Mouse (Mus musculus): ENCODE measurements around the gene Lrp6. TPM values are rescaled to one million over a fixed set of nuclear protein-coding genes. Genes with fewer than 3 reads are reported as not detected.

Gene Lrp6
- polyA plus RNA-seq, 1 experiment from 2014 or later = 26.4 TPM

- Histone ChIP-seq H3K27ac (replicated peaks in 1 of 2; ENCODE audit: control insufficient read depth in 1 of 2, insufficient read depth in 1 of 2, low read depth in 2 of 2, low read length in 2 of 2) (no peak overlapping the region), H3K4me2 (ENCODE audit: low read length) (no peak overlapping the region), H3K9me3 (ENCODE audit: control insufficient read depth, low read length) (no peaks in the 10 kb centered on the region), H3K36me3 (ENCODE audit: control insufficient read depth, insufficient read depth, low read length) (peaks cover 21% of the 10 kb centered on the region), H3K27me3 (ENCODE audit: control insufficient read depth, insufficient read depth, low read length) (0 out of 2 replicates have a peak, but pooled peaks cover 3% of the 10 kb centered on the region), H3K9ac (ENCODE audit: low read length) (no peak overlapping the region), H3K4me3 (ENCODE audit: control insufficient read depth in 1 of 2, insufficient read depth in 1 of 2, low read depth in 1 of 2, low read length in 2 of 2) (no peak overlapping the region), H3K4me1 (ENCODE audit: control insufficient read depth in 2 of 2, insufficient read depth in 2 of 2, low read length in 2 of 2) (peaks cover 0 to 11% of the 10 kb centered on the region in 2 experiments; a peak in 3 of 4 replicates)
- WGBS = 29% methylated on average over 5 of the region's 5 CpGs
- ATAC-seq (ENCODE audit: insufficient number of reproducible peaks, insufficient read depth, low FRiP score, low read depth) = no peak
Observed at GRCm38 (mm10) chr6:134442219-134442618, 124.5 kb downstream of the Lrp6 start.

GRCm38 (mm10) chr6:134441716-134442115 lies 125.0 kb downstream of the Lrp6 start:
- H3K27ac ChIP-seq (replicated peaks in 1 of 2; ENCODE audit: control insufficient read depth in 1 of 2, insufficient read depth in 1 of 2, low read depth in 2 of 2, low read length in 2 of 2) = no peak overlapping the region
- no peak overlapping the region for H3K4me3 ChIP-seq (ENCODE audit: control insufficient read depth in 1 of 2, insufficient read depth in 1 of 2, low read depth in 1 of 2, low read length in 2 of 2)
- H3K36me3 ChIP-seq (ENCODE audit: control insufficient read depth, insufficient read depth, low read length) = peaks cover 18% of the 10 kb centered on the region
- no peak overlapping the region for H3K9ac ChIP-seq (ENCODE audit: low read length)
- ATAC-seq (ENCODE audit: insufficient number of reproducible peaks, insufficient read depth, low FRiP score, low read depth) = no peak
- no peak overlapping the region for H3K4me2 ChIP-seq (ENCODE audit: low read length)
- 85% methylated on average over 3 of the region's 3 CpGs for whole genome bisulfite sequencing
- H3K4me1 ChIP-seq (ENCODE audit: control insufficient read depth in 2 of 2, insufficient read depth in 2 of 2, low read length in 2 of 2) = peaks cover 0 to 11% of the 10 kb centered on the region in 2 experiments; a peak in 3 of 4 replicates
- H3K9me3 ChIP-seq (ENCODE audit: control insufficient read depth, low read length) = no peaks in the 10 kb centered on the region
- H3K27me3 ChIP-seq (ENCODE audit: control insufficient read depth, insufficient read depth, low read length) = 0 out of 2 replicates have a peak, but pooled peaks cover 3% of the 10 kb centered on the region

GRCm38 (mm10) chr6:134440023-134440422 lies 126.7 kb downstream of the Lrp6 start:
- H3K4me1 ChIP-seq (ENCODE audit: control insufficient read depth in 2 of 2, insufficient read depth in 2 of 2, low read length in 2 of 2) = peaks cover 0 to 11% of the 10 kb centered on the region in 2 experiments; a peak in 3 of 4 replicates
- WGBS = 28% methylated on average over 10 of the region's 10 CpGs
- peak overlapping the region; percentile 70 for H3K4me2 ChIP-seq (ENCODE audit: low read length)
- no peak for ATAC-seq (ENCODE audit: insufficient number of reproducible peaks, insufficient read depth, low FRiP score, low read depth)
- 0 out of 2 replicates have a peak, but pooled peaks cover 3% of the 10 kb centered on the region for H3K27me3 ChIP-seq (ENCODE audit: control insufficient read depth, insufficient read depth, low read length)
- peaks cover 5% of the 10 kb centered on the region for H3K36me3 ChIP-seq (ENCODE audit: control insufficient read depth, insufficient read depth, low read length)
- H3K9me3 ChIP-seq (ENCODE audit: control insufficient read depth, low read length) = no peaks in the 10 kb centered on the region
- H3K9ac ChIP-seq (ENCODE audit: low read length) = peak overlapping the region; percentile 50; the same call in 1 of the 2 replicates
- peak overlapping the region; percentile 8 to 25 for H3K4me3 ChIP-seq (ENCODE audit: control insufficient read depth in 1 of 2, insufficient read depth in 1 of 2, low read depth in 1 of 2, low read length in 2 of 2)
- peak overlapping the region; percentile 29 to 38; a peak in 3 of 4 replicates for H3K27ac ChIP-seq (replicated peaks in 1 of 2; ENCODE audit: control insufficient read depth in 1 of 2, insufficient read depth in 1 of 2, low read depth in 2 of 2, low read length in 2 of 2)

GRCm38 (mm10) chr6:134439401-134440021 lies 127.3 kb downstream of the Lrp6 start:
- H3K4me2 ChIP-seq (ENCODE audit: low read length) = peak overlapping the region; percentile 70
- peak overlapping the region; percentile 8 to 25 for H3K4me3 ChIP-seq (ENCODE audit: control insufficient read depth in 1 of 2, insufficient read depth in 1 of 2, low read depth in 1 of 2, low read length in 2 of 2)
- peaks cover under 1% of the 10 kb centered on the region; the same call in 1 of the 2 replicates for H3K36me3 ChIP-seq (ENCODE audit: control insufficient read depth, insufficient read depth, low read length)
- 0 out of 2 replicates have a peak, but pooled peaks cover 3% of the 10 kb centered on the region for H3K27me3 ChIP-seq (ENCODE audit: control insufficient read depth, insufficient read depth, low read length)
- 0 out of 2 replicates have a peak, but pooled peaks have one; percentile 39 for ATAC-seq (ENCODE audit: insufficient number of reproducible peaks, insufficient read depth, low FRiP score, low read depth)
- peak overlapping the region; percentile 29 to 38; a peak in 3 of 4 replicates for H3K27ac ChIP-seq (replicated peaks in 1 of 2; ENCODE audit: control insufficient read depth in 1 of 2, insufficient read depth in 1 of 2, low read depth in 2 of 2, low read length in 2 of 2)
- H3K9me3 ChIP-seq (ENCODE audit: control insufficient read depth, low read length) = no peaks in the 10 kb centered on the region
- peak overlapping the region; percentile 50; the same call in 1 of the 2 replicates for H3K9ac ChIP-seq (ENCODE audit: low read length)
- WGBS = 20% methylated on average over 23 of the region's 23 CpGs
- peaks cover 0 to 11% of the 10 kb centered on the region in 2 experiments; a peak in 3 of 4 replicates for H3K4me1 ChIP-seq (ENCODE audit: control insufficient read depth in 2 of 2, insufficient read depth in 2 of 2, low read length in 2 of 2)

- no peak for ATAC-seq (ENCODE audit: insufficient number of reproducible peaks, insufficient read depth, low FRiP score, low read depth)
- WGBS = 61% methylated on average over 5 of the region's 5 CpGs
Observed at GRCm38 (mm10) chr6:134436955-134437354, 129.8 kb downstream of the Lrp6 start.

GRCm38 (mm10) chr6:134434866-134435390 lies 131.8 kb downstream of the Lrp6 start:
- H3K4me1 ChIP-seq (ENCODE audit: control insufficient read depth in 2 of 2, insufficient read depth in 2 of 2, low read length in 2 of 2) = peaks cover 2 to 8% of the 10 kb centered on the region in 2 experiments; a peak in 3 of 4 replicates
- 0 out of 2 replicates have a peak, but pooled peaks cover 3% of the 10 kb centered on the region for H3K27me3 ChIP-seq (ENCODE audit: control insufficient read depth, insufficient read depth, low read length)
- WGBS = 56% methylated on average over 9 of the region's 9 CpGs
- no peak for ATAC-seq (ENCODE audit: insufficient number of reproducible peaks, insufficient read depth, low FRiP score, low read depth)
- no peak overlapping the region for H3K4me3 ChIP-seq (ENCODE audit: control insufficient read depth in 1 of 2, insufficient read depth in 1 of 2, low read depth in 1 of 2, low read length in 2 of 2)
- H3K27ac ChIP-seq (replicated peaks in 1 of 2; ENCODE audit: control insufficient read depth in 1 of 2, insufficient read depth in 1 of 2, low read depth in 2 of 2, low read length in 2 of 2) = no peak overlapping the region
- H3K36me3 ChIP-seq (ENCODE audit: control insufficient read depth, insufficient read depth, low read length) = no peaks in the 10 kb centered on the region
- no peak overlapping the region for H3K9ac ChIP-seq (ENCODE audit: low read length)
- no peaks in the 10 kb centered on the region for H3K9me3 ChIP-seq (ENCODE audit: control insufficient read depth, low read length)
- no peak overlapping the region for H3K4me2 ChIP-seq (ENCODE audit: low read length)

More at GRCm38 (mm10) chr6:134436955-134437354, 129.8 kb downstream of the Lrp6 start:
- Histone ChIP-seq H3K9me3 (ENCODE audit: control insufficient read depth, low read length) (no peaks in the 10 kb centered on the region), H3K27ac (replicated peaks in 1 of 2; ENCODE audit: control insufficient read depth in 1 of 2, insufficient read depth in 1 of 2, low read depth in 2 of 2, low read length in 2 of 2) (no peak overlapping the region), H3K9ac (ENCODE audit: low read length) (no peak overlapping the region), H3K4me1 (ENCODE audit: control insufficient read depth in 2 of 2, insufficient read depth in 2 of 2, low read length in 2 of 2) (peaks cover 2 to 11% of the 10 kb centered on the region in 2 experiments; a peak in 3 of 4 replicates), H3K36me3 (ENCODE audit: control insufficient read depth, insufficient read depth, low read length) (no peaks in the 10 kb centered on the region), H3K27me3 (ENCODE audit: control insufficient read depth, insufficient read depth, low read length) (0 out of 2 replicates have a peak, but pooled peaks cover 3% of the 10 kb centered on the region), H3K4me3 (ENCODE audit: control insufficient read depth in 1 of 2, insufficient read depth in 1 of 2, low read depth in 1 of 2, low read length in 2 of 2) (no peak overlapping the region), H3K4me2 (ENCODE audit: low read length) (no peak overlapping the region)

GRCm38 (mm10) chr6:134434044-134434443 lies 132.7 kb downstream of the Lrp6 start:
- WGBS = 70% methylated on average over 6 of the region's 6 CpGs
- Histone ChIP-seq H3K36me3 (ENCODE audit: control insufficient read depth, insufficient read depth, low read length) (no peaks in the 10 kb centered on the region), H3K4me1 (ENCODE audit: control insufficient read depth in 2 of 2, insufficient read depth in 2 of 2, low read length in 2 of 2) (peaks cover under 1 to 2% of the 10 kb centered on the region in 2 experiments; a peak in 2 of 4 replicates), H3K27ac (replicated peaks in 1 of 2; ENCODE audit: control insufficient read depth in 1 of 2, insufficient read depth in 1 of 2, low read depth in 2 of 2, low read length in 2 of 2) (no peak overlapping the region), H3K4me3 (ENCODE audit: control insufficient read depth in 1 of 2, insufficient read depth in 1 of 2, low read depth in 1 of 2, low read length in 2 of 2) (no peak overlapping the region), H3K9me3 (ENCODE audit: control insufficient read depth, low read length) (no peaks in the 10 kb centered on the region), H3K9ac (ENCODE audit: low read length) (no peak overlapping the region), H3K27me3 (ENCODE audit: control insufficient read depth, insufficient read depth, low read length) (0 out of 2 replicates have a peak, but pooled peaks cover 3% of the 10 kb centered on the region), H3K4me2 (ENCODE audit: low read length) (no peak overlapping the region)
- no peak for ATAC-seq (ENCODE audit: insufficient number of reproducible peaks, insufficient read depth, low FRiP score, low read depth)

All from heart, embryonic 14.5 days (tissue).